ENCODE assay signal across 11 mouse cellular contexts in genomic region chr4:66365500-66365899, GRCm38 (mm10).
"Had no signal": no experiment of that assay in that cellular context is flagged by ENCODE, and none has a peak within 500 bp of the region (broad histone marks: within the 10 kb centered on the region; RNA-seq: fewer than 3 reads in every experiment).

No protein-coding gene starts in this region.

- ATAC-seq: midbrain, embryonic 13.5 days had no signal

- H3K36me3 ChIP-seq: limb, embryonic 13.5 days; midbrain, embryonic 13.5 days had no signal

- DNase-seq: kidney, adult 8-10 months; kidney, postnatal 36 days; layer of hippocampus, adult 9-11 months; layer of hippocampus, postnatal 36 days; lung, adult 18-20 months; lung, postnatal 36 days; thymus, adult 18-20 months; thymus, postnatal 14 days had no signal

- H3K9me3 ChIP-seq: limb, embryonic 13.5 days; midbrain, embryonic 13.5 days had no signal

- H3K9ac ChIP-seq: limb, embryonic 13.5 days; liver, embryonic 14.5 days; midbrain, embryonic 13.5 days had no signal

- H3K4me3 ChIP-seq: limb, embryonic 13.5 days; midbrain, embryonic 13.5 days had no signal

- H3K4me2 ChIP-seq: limb, embryonic 13.5 days; midbrain, embryonic 13.5 days had no signal

- H3K27me3 ChIP-seq: limb, embryonic 13.5 days; midbrain, embryonic 13.5 days had no signal

- H3K27ac ChIP-seq: limb, embryonic 13.5 days; liver, embryonic 14.5 days; midbrain, embryonic 13.5 days had no signal
